In genomic region chr5:116389856-116390542, GRCm38 (mm10) we compare ENCODE assay signal across 8 mouse cellular contexts. TPM values are rescaled to one million over a fixed set of nuclear protein-coding genes. Genes with fewer than 3 reads are reported as not detected.
A peak's percentile ranks its signal among the peaks of the same experiment; 100 is the strongest.
DNase-seq lines count a peak whose midpoint lies in the region; ATAC-seq and TF ChIP-seq lines count a peak whose summit lies in the region.

No protein-coding gene starts in this region.

- H3K27me3 ChIP-seq in kidney, adult 2 months (replicated peaks; ENCODE audit: control insufficient read depth, insufficient read depth, low read length): no peaks in the 10 kb centered on the region
- peaks cover 7% of the 10 kb centered on the region; the same call in 1 of the 2 replicates for H3K27me3 ChIP-seq in heart, embryonic 13.5 days (replicated peaks)

- no peak for TF ChIP-seq POLR2A in kidney, adult 2 months (IDR thresholded peaks at IDR 0.05; ENCODE audit: low read depth, low read length)

- H3K36me3 ChIP-seq in kidney, adult 2 months (ENCODE audit: control insufficient read depth, insufficient read depth, low read length): no peaks in the 10 kb centered on the region
- no peaks in the 10 kb centered on the region for H3K36me3 ChIP-seq in heart, embryonic 13.5 days

- no peaks in the 10 kb centered on the region for H3K9me3 ChIP-seq in heart, embryonic 13.5 days

- no peak overlapping the region for H3K27ac ChIP-seq in kidney, adult 2 months (ENCODE audit: insufficient read depth, low read depth, low read length)
- H3K27ac ChIP-seq in heart, embryonic 13.5 days (replicated peaks): peak overlapping the region; percentile 37; the same call in 1 of the 2 replicates

- no peaks in the 10 kb centered on the region for H3K4me1 ChIP-seq in kidney, adult 2 months (ENCODE audit: control insufficient read depth, insufficient read depth, low read length)
- peaks cover 20% of the 10 kb centered on the region for H3K4me1 ChIP-seq in heart, embryonic 13.5 days

- 0 out of 2 replicates have a peak, but pooled peaks have one; percentile 38 for ATAC-seq in heart, embryonic 13.5 days (ENCODE audit: extremely low read depth, insufficient number of reproducible peaks, low FRiP score, low TSS enrichment)
- ATAC-seq in megakaryocyte progenitor cell, adult 5-6 weeks (replicated peaks; ENCODE audit: poor library complexity): no peak

- peak overlapping the region; percentile 38 for H3K4me2 ChIP-seq in heart, embryonic 13.5 days

- H3K4me3 ChIP-seq in kidney, adult 2 months (ENCODE audit: insufficient read depth, low read depth, low read length): no peak overlapping the region
- H3K4me3 ChIP-seq in heart, embryonic 13.5 days: no peak overlapping the region

- peak overlapping the region; percentile 33 for H3K9ac ChIP-seq in heart, embryonic 13.5 days

- 54% methylated on average over 15 of the region's 15 CpGs for WGBS in kidney, adult 2 months
- 30% methylated on average over 15 of the region's 15 CpGs for WGBS in heart, embryonic 13.5 days

- peak; percentile 52 for DNase-seq in kidney, adult 2 months
- DNase-seq in kidney, adult 18-20 months: no peak
- DNase-seq in brain, embryonic 18.5 days (ENCODE audit: low read depth, low spot score): peak; percentile 26
- DNase-seq in layer of hippocampus, postnatal 10 days (ENCODE audit: low spot score in 2 of 2): peak; percentile 46 to 49
- DNase-seq in right cerebral cortex, adult 2 months (ENCODE audit: low spot score in 2 of 2): peak; percentile 31 to 54
- DNase-seq in ovary, postnatal 36 days (ENCODE audit: low spot score): no peak

- no peak for TF ChIP-seq CTCF in kidney, adult 2 months (conservative IDR thresholded peaks at IDR 0.05; ENCODE audit: insufficient read depth, insufficient read length, low read depth, low read length)

RNA-seq across cellular contexts. Expression of gene Hspb8, which starts 32.7 kb away (rescaled TPM):
- 9.8 and 12.8 TPM in 2 replicates for polyA plus RNA-seq in kidney, adult 2 months (2012; rRNA removed)
- polyA plus RNA-seq in heart, embryonic 13.5 days (2015; fragmentation: Nextera tagmentation; extraction: Ambion mirVana): 30.6 and 32.6 TPM in 2 replicates
- total RNA-seq in layer of hippocampus, postnatal 10 days (2021): 1 to 10 TPM; 7.3 to 9.1 TPM
- 0.20 TPM in 1 of 2 replicates, not detected in the other for total RNA-seq in megakaryocyte progenitor cell, adult 5-6 weeks (2015)
- total RNA-seq in megakaryocyte progenitor cell, adult 5-6 weeks (2017): not detected in 2 replicates

Comparison
In these comparisons a context has a peak if more than half of its experiments do, and no peak if none do; other contexts are left out.
1. DNase-seq: peak in kidney, adult 2 months (single experiment), brain, embryonic 18.5 days (single experiment), layer of hippocampus, postnatal 10 days (2 of 2) and right cerebral cortex, adult 2 months (2 of 2); none in kidney, adult 18-20 months (single experiment) and ovary, postnatal 36 days (single experiment).
2. RNA of gene Hspb8, which starts 32.7 kb away (total RNA-seq): 7.3 to 9.1 TPM in layer of hippocampus, postnatal 10 days; 0.20 TPM in megakaryocyte progenitor cell, adult 5-6 weeks; every median in the first group is over 4 times any median in the second.